Mouse (Mus musculus) embryonic fibroblast, embryonic 13.5 days (primary cell): ENCODE results near the gene Nrg4.

Experiments used
- CTCF ChIP-seq: IDR thresholded peaks from 2 replicates; pipeline ENCODE4 v1.5.1; 2011; ENCODE audit warnings: mild to moderate bottlenecking, control low read depth, low read length, moderate library complexity, borderline replicate concordance; ENCODE audit not compliant: insufficient read depth
- POLR2A ChIP-seq: IDR thresholded peaks from 2 replicates; pipeline ENCODE4 v1.6.1; 2011; ENCODE audit warnings: low read depth, mild to moderate bottlenecking, control low read depth, low read length, moderate library complexity

GRCm38 (mm10) chr9:55313619-55314261, 12.9 kb downstream of the Nrg4 start:
- TF ChIP-seq CTCF (no peak), POLR2A (no peak)
